Mouse (Mus musculus) urinary bladder, postnatal 10 days (tissue): Measurements from ENCODE around the gene Hoxd10.

Experiments used
- DNase-seq: peaks from one replicate; pipeline ENCODE4 v3.0.0; 2022; ENCODE audit warnings: low spot score

Gene Hoxd10

DNA sequence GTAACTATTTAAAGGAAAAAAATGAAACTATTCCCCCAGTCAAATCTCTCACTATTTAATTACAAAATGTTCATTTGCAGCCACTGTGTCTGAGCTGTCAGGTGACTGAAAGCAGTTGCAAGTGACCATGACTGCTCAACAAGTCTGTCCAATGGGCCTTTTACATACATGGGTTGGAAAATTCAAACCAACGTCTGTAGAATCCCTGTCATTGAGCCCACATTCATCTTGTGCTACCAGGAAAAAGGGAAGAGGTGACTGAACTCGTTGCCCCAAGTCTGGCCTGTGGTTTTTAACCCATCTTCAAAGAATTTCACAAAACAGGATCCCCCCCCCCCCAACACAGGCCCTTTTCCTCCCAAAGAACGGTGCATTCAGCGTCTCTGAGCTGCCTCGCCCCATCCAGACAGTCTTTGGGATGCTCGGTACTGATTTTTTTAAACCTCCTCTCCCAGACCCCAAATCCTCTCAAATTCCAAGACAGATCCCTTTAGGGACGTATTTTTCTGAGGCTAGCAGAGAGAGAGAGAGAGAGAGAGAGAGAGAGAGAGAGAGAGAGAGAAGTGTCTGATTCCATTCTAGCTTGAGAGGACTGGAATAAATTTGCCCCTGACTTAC is 4.2 kb downstream of the Hoxd10 start:
- DNase-seq = no peak

DNA sequence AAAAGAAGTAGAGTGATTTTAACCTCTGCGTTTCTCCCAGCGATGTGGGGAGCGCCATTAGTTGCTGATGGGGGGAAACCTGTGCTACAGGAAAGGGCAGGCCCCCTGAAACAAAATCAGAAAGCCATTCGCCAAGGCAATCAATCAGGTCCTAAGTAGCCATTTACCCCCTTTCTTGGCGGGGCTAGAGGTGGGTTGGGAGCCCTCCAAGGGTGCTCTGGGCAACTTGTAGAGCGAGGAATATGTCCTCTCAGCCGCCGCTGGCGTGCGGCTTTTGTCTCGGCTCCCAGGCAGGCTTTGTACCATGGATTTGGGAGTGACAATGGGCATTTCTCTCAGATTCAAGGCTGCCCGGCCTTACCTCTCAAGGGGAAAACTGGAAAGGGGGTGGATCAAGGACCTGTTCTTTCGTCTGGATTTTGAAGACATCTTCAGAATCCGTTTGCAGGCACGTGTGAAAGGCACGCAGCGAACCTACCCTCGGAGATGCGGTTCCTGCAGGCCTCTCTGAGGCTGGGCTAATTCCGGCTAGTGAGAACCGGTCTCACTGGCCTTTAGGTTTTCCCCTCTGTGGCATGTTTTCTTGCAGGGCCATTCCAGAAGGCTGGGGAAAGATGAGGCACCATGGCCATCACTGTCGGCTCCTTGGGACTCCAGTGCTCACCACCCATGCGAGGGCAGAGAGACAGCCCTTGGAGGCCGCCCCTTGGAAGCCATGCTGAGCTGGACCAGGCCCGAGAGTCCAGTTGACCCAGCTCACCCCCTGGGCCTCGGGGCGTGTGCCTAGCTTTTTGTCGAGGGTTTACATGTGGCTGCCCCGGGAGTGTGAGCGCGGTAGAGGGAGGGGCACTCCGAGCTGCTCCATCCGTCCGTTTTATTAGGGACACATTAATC is 5.0 kb downstream of the Hoxd10 start:
- DNase-seq = no peak

DNA sequence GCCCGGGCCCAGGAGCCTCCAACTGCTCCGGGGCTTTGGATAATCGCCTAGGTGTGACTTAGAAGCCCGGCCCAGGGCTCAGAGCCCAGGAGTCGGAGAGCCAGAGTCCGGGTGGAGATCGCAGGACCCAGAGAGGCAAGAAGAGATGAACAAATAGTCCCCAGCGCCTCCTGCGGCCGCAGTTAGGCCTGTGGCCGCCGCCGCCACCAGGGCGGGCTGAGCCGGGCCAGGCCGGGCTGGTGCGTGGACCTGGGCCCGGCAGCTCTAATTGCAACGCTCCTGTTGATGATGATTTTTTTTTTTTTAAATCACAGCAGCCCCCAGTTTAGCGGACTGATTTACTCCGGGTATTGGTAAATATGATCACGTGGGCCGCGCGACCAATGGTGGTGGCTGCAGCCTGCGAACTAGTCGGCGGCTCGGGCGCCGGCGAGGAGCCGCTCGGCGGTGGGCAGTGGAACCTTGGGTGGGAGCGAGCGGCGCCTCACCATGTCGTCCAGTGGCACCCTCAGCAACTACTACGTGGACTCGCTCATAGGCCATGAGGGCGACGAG is 5.9 kb downstream of the Hoxd10 start, which contains the start of gene Hoxd9:
Hoxd9 (plus strand) TSS at position 161 of the 555 bp plus-strand sequence.
- no peak for DNase-seq

DNA sequence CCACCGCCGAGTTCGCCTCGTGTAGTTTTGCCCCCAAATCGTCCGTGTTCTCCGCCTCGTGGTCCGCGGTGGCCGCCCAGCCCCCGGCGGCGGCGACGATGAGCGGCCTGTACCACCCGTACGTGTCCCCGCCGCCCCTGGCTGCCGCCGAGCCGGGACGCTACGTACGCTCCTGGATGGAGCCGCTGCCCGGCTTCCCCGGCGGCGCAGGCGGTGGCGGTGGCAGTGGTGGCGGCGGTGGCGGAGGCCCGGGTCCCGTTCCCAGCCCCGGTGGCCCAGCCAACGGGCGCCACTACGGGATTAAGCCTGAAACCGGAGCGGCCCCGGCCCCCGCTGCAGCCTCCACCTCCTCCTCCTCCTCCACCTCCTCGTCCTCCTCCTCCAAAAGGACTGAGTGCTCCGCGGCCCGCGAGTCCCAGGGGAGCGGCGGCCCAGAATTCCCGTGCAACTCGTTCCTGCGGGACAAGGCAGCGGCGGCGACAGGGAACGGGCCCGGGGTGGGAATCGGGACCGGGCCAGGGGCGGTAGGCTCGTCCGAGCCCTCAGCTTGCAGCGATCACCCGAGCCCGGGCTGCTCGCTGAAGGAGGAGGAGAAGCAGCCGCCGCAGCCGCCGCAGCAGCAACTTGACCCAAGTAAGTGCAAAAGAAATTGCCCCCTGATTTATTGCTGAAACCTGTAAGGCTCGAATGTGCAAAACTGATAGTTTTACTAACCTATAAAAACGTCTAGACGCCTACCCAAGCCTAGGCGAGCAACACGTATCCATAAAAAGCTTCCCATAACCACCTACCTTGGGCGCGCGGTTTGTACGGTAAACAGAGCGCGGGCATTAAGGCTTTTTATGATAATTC is 6.7 kb downstream of the Hoxd10 start:
- no peak for DNase-seq

DNA sequence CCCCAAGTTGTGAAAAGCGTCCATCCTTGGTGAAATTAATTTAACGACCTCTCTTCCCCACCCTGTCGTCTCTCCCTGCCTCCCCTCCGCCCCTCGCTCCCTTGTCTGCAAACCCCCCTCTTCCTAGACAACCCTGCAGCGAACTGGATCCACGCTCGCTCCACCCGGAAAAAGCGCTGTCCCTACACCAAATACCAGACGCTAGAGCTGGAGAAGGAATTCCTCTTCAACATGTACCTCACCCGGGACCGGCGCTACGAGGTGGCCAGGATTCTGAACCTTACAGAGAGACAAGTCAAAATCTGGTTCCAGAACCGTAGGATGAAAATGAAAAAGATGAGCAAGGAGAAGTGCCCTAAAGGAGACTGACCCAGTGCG is 7.3 kb downstream of the Hoxd10 start:
- DNase-seq = no peak

DNA sequence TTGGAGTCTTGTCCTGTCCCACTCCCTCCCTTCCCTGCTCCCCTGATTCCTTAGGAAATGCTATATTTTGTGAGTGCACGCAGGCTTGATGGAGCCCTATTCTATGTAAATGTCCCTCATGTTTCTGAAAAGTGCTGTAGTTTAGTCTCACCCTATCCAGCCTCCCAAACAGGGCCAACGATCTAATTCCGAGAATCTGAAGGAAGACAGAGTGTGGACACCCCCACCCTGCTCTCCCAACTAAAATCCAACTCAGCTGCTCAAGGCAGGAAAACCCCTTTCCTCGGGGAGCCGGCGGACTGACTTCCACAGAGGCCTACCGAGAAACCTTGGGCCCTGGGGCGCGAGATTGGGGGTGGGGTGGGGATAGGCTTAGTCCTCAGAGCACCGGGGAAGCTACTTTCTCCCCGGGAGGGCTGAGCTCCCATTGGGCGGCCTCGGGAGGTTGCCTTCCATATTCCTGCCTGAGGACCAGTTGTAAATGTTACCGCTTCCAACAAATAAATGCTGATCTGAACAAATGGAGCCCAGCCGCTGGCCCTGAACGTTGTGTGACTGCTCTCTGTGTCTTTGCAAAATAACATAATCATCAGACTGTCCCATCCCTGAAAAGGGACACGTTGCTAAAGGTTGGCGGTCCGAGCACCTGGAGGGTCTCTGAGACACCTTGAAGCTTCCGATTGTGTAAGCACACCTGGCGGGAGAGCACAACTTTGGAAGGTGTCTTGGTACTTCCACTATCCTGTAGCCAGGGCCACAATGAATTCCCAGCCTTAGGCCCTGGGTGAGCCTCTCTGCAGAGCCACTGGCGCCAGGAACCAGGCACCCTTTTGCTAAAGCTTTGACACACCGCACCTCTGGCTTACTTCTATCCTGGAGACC is 8.2 kb downstream of the Hoxd10 start:
- DNase-seq = no peak

DNA sequence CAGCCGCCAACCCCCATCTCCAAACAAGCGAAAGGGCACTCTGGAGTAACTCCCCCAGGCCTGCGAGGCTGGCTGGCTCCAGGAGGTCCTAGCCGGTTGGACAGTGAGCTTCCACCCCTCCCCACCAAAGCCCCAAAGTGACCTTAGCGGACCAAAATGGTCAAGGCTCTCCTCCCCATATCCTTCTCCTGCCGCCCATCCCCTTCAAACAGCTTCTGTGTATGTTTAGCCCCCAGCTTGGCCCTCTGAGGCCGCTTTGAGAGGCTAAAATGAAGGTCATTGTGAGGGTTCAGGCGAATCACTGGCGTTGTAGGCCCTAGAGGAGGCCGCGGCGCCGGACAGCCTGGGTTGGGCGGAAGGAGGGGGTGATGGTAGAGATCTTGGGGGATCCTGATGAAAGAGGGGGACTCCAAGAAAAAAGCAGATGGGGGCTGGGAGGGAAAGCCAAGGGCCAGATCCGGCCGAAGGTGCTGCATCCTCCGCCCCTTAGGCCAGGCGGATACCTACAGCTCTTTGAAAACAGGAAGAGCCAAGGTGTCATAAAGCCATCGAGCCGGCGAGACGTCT is 8.9 kb downstream of the Hoxd10 start:
- no peak for DNase-seq

DNA sequence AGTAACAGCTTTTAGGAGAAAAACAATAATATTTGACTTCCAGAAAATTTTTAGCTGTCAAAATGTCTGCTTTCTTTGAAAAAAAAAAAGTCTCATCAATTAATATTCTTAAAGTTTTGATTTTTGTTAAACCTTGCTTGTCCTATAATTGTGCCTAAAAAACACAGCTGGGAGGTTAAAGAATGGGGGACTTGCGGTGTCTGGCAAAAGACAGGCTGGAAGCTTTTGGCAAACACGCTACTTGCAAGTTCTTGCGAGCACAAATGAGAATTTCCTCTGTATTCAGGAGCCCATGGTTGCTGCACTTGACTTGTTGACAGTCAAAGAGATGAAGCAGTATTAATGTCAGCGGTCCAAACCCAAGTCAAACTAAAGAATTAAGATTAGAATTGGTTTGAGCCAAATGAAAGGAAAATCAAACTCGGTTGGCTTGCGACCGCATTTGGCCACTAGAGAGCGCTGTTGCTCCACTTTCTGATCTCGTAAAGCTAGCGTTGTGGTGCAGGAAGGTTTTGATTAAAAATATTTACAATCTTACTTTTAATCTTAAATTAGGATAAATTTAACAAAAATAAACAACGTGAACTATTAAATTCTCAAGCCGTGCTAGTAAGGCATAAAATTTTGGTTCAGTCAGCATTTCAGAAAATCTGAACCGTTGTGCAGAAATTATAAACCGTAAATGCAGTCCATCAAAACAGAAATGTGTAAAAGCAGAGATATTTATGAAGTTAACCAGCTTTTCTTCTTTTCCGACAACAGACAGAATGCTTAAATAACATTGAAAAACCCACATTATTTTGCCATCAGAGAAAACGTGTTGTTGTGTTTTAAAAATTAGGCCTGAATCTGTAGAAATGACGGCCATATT is 10.5 kb downstream of the Hoxd10 start:
- no peak for DNase-seq

DNA sequence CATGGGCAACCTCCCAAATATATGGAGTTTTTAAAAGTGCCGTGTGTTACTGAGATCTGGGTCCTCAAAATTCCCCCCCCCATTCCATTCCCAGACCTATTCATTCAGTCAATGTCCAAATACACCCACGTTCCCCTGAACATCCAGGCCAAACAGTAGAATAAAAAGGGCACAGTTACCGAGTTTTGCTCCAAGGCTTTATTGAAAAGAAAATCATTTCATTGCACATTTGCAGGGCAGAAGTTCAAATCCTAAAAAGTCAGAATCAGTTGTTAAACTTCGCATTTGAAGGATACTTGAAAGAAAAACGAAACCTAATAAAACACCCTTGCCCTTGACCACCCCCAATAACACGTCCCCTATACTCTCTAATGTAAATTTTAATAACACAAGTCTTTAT is 11.1 kb downstream of the Hoxd10 start:
- DNase-seq = no peak

DNA sequence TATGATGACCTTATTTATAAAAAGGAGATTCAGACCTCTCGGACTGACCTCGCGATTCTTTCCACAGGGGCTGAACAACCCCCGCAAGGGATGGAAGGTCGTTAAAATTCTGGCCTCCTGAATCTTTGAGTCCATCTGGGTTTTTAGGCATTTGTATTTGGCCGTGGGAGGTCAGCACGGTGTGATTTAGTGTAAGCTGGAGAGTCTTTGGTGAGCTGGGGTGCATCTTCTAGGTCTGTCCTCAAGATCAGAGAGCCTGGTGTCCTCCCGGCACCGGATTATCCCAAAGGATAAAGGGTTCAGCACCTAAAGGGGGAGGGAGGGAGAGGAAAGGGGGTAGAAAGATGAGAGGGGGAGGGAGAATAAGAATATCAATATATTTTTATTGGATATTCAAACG is 11.6 kb downstream of the Hoxd10 start:
- DNase-seq = no peak

DNA sequence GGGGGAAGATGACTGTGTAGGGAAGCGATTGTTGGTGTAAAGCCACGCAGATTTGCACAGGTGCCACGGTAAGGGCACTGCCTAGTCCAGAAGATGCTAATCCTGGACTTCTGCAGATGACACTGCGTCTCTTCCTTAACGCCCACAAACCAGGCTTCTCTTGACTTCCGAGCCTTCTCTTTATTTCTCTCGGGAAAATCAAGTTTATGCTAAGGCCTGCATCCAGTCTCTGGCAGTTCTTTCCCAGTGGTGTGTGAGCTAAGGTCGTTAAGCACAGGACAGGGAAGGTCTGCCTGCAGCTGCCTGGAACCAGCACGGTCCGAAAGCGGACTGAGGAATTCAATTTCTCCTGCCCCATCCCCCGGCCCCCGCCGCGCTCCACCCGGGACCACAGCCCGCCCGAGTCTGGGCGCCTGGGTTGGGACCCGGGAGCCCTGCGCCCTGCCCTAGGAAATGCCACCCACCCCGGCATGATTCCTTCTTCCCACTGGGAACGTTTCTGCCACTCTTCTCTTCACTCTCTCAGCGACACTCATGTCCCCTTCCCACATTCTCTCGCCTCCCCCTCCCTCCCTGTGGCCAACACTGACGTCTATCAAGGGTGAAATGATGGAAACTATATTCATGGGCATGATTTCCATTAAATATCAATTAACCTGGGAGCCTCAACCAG is 12.1 kb downstream of the Hoxd10 start:
- DNase-seq = no peak

DNA sequence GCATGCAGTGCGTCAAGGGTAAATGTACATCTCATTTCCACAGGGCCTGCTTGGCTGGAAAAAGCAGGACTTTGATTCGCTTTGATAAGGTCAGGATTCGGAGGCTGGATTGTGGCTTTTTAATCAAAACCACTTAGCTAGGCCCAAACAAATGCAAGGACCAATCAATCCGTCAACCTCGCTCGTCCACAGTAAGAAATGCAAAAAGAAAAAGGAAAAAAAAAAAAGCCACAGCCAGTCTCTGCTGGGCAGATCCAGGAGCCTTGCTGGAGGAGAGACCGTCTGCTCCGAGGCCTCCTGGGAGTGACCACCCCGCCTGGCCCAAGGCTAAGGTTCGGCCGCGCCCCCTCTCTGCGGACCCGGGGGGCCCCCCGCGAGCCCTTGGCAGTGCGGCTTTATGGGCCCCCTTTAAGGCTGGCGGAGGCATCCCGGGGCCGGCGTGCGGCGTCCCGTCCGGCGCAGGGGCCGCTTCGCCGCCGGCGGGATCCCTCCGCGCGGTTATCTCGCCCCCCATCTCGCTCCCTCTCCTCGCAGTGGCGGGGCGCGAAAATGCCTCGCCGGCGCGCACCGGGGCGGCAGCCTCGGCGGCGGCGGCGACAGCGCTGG is 12.8 kb downstream of the Hoxd10 start, which contains the start of gene Hoxd8:
Hoxd8 (plus strand) TSS at position 223 of the 606 bp plus-strand sequence.
- DNase-seq = peak; percentile 54

DNA sequence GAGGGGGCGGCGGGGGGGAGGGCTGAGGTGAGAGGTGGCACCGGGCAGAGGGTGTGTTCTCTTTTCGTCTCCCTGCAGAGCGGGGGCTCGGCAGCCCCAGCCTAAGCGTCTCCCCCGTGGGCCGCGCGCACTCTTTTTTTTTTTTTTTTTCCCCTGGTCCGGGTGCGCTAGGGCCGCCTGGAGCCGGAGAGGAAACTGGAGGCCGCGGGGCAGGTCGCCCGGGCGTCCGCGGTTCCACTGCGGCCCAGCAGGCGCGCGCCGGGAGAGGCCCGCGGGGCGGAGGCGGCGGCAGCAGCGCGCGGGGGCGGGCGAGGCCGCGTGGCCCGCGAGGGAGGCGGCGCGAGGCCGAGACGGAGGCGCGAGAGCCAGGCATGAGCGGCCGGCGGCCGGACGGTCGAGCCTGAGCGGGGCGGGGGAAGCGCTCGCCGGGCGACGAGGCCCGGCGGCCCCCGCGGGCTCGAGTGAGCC is 13.3 kb downstream of the Hoxd10 start:
- DNase-seq = no peak

DNA sequence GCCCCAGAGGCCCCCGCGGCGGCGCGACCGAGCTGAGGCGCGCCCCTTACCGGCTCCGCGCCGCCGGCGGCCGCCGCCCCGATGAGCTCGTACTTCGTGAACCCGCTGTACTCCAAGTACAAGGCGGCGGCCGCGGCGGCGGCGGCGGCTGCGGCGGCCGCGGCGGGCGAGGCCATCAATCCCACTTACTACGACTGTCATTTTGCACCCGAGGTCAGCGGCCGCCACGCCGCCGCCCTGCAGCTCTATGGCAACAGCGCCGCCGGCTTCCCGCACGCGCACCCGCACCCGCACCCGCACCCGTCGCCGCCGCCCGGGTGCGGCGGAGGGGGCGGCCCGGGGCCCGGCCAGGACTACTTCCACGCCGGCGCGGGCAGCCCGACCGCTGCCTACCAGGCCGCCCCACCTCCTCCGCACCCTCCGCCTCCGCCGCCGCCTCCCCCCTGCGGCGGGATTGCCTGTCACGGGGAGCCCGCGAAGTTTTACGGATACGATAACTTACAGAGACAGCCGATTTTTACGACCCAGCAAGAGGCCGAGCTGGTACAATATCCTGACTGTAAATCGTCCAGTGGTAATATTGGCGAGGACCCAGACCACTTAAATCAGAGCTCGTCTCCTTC is 13.9 kb downstream of the Hoxd10 start:
- DNase-seq = no peak

DNA sequence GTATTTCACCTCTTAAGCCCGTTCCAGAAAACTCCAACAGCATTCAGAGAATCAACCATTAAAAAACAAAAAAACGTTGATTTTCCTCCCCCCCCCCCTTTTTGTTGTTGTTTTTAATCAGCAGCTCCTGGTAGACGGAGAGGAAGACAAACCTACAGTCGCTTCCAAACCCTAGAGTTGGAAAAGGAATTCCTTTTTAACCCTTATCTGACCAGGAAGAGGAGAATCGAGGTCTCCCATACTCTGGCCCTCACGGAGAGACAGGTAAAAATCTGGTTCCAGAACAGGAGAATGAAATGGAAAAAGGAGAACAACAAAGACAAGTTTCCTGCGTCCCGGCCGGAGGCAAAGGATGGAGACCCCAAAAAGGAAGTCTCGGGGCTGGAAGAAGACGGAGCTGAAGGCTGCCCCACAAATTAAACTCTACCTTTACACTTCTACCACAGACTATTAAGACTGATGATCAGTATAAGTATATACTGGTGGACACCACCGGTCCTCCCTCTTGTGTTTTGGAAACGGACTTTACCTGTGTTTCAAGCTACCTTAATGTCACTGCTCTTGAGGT is 14.8 kb downstream of the Hoxd10 start:
- DNase-seq = no peak

DNA sequence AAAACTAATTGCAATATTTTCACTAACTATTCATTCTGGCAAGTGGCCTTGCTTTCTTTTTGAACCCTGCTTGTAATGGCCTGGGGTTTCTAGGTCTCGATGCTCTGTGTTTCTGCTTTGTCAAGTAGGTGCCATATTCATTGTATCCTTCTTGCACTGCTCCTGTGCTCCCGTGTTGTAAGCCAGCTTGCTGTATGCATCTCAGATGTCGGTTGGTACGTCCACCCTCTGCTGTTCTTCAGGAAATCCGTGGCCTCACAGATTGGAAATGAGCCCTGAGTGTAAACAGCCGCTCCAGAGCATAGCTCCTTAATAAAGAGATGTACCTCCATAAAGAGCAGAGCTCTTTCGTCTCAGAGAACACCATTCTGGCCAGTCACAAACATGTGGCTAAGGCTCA is 15.9 kb downstream of the Hoxd10 start:
- no peak for DNase-seq

DNA sequence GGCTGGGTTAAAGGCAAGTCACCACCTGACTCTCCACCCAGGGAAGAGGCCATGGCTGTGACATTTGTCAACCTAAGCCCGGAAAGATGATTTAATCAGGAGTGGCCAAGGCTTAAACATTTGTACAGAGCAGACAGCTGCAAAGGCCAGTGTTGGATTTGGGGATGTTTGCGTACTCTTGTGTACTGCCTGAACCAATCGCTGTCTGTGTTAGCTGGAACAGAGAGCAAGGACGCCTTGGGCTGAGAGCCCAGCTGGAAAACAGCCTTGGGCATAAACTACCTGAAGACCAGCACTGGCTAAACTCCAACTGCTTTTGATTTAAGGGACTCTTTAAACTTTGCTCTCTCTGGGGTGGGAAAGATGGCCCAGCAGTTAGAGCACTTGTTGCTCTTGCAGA is 17.0 kb downstream of the Hoxd10 start:
- no peak for DNase-seq
